Mouse (Mus musculus) midbrain, embryonic 13.5 days (tissue): ENCODE data around the gene Ubac2. TPM values are rescaled to one million over a fixed set of nuclear protein-coding genes. Genes with fewer than 3 reads are reported as not detected.
"Not testable (repeated sequence)": the region's sequence is repeated elsewhere in the genome, so short reads cannot be mapped to it uniquely, and the experiment has no call there.

Experiments used
- ATAC-seq: fragments of 200-750 bp; cut with Nextera tagmentation; 2 replicates; pipeline ENCODE4 v1.8.0; 2017; ENCODE audit warnings: mild to moderate bottlenecking, moderate TSS enrichment, moderate library complexity
- H3K27ac ChIP-seq: fragments of 300-500 bp; sonication (generic); 2 replicates; pipeline ENCODE4 v1.5.1; 2015; ENCODE audit warnings: inconsistent platforms, mild to moderate bottlenecking, moderate library complexity
- H3K27me3 ChIP-seq: fragments of 300-500 bp; sonication (generic); 2 replicates; pipeline ENCODE4 v1.6.1; 2015; ENCODE audit warnings: mild to moderate bottlenecking, inconsistent platforms
- H3K36me3 ChIP-seq: fragments of 300-500 bp; sonication (generic); 2 replicates; pipeline ENCODE4 v1.6.1; 2015; ENCODE audit warnings: mild to moderate bottlenecking, inconsistent platforms
- H3K4me1 ChIP-seq: fragments of 300-500 bp; sonication (generic); replicated peaks from 2 replicates; pipeline ENCODE4 v1.6.1; 2015; ENCODE audit warnings: inconsistent platforms
- H3K4me2 ChIP-seq: fragments of 300-500 bp; sonication (generic); replicated peaks from 2 replicates; pipeline ENCODE4 v1.6.1; 2015; ENCODE audit warnings: moderate library complexity, mild to moderate bottlenecking, inconsistent platforms
- H3K4me3 ChIP-seq: fragments of 300-500 bp; sonication (generic); replicated peaks from 2 replicates; pipeline ENCODE4 v1.5.1; 2015; ENCODE audit warnings: mild to moderate bottlenecking, inconsistent platforms
- H3K9ac ChIP-seq: fragments of 300-500 bp; sonication (generic); replicated peaks from 2 replicates; pipeline ENCODE4 v1.6.1; 2015; ENCODE audit warnings: mild to moderate bottlenecking, inconsistent platforms
- H3K9me3 ChIP-seq: fragments of 300-500 bp; sonication (generic); 2 replicates; pipeline ENCODE4 v1.6.1; 2016; ENCODE audit warnings: mild to moderate bottlenecking, inconsistent platforms
- WGBS: fragments of 180-500 bp; shearing (Covaris S2); methylation state at CpG from one replicate; pipeline ENCODE4 v1.1.7; 2015; 5-methylcytosine and 5-hydroxymethylcytosine counted together
- polyA plus RNA-seq: library from polyadenylated mRNA; unstranded; fragments of >200 nt; fragmentation: Nextera tagmentation; extraction: Ambion mirVana; gene quantifications from 2 replicates; pipeline ENCODE4 v1.2.1, GENCODE M21; 2015

Gene Ubac2
- 51.2 and 53.7 TPM in 2 replicates for polyA plus RNA-seq

DNA sequence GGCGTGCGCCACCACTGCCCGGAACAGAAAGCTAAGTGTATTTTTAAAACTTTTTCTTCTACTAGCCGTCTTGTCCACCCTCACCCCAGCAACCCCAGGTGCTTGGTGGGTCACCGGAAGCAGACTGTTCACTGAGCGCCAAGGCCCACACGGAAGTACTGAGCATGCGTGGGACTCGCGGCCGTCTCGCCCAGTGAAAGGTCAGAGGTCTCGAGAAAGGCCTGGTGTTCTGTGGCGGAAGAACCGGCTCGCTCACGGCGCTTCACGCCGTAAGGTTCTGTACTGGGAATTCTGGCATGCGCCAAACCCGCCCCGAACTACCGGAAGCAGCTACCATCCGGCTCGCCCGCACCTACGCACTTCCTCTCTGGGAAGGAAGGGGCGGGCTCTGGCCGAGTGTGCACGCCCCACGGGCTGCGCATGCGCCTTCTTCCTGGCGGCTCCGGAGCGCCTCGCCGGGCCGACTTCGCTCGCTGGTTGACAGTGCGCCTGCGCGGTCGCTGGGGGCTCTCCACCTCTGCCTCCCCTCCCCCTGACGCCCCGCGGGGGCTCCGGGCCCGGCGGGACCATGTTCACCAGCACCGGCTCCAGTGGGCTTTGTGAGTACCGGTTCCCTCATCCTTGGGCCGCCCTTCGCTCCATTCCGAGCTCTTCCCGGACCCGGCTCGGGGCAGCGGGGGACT is at the start of gene Ubac2:
Gene Ubac2 (plus strand): TSS at position 445 of the 683 bp plus-strand sequence.
- Histone ChIP-seq H3K4me3 (peak within 1 kb of the TSS; percentile 84), H3K27ac (peak within 1 kb of the TSS; percentile 90), H3K4me1 (peaks cover 28% of the 10 kb centered on the region), H3K27me3 (0 out of 2 replicates have a peak, but pooled peaks cover 3% of the 10 kb centered on the region), H3K4me2 (peak within 1 kb of the TSS; percentile 85), H3K9me3 (no peaks in the 10 kb centered on the region), H3K9ac (peak within 1 kb of the TSS; percentile 92), H3K36me3 (no peaks in the 10 kb centered on the region)
- WGBS: under 1% methylated on average over 60 of the region's 61 CpGs
- ATAC-seq: peak; percentile 99

DNA sequence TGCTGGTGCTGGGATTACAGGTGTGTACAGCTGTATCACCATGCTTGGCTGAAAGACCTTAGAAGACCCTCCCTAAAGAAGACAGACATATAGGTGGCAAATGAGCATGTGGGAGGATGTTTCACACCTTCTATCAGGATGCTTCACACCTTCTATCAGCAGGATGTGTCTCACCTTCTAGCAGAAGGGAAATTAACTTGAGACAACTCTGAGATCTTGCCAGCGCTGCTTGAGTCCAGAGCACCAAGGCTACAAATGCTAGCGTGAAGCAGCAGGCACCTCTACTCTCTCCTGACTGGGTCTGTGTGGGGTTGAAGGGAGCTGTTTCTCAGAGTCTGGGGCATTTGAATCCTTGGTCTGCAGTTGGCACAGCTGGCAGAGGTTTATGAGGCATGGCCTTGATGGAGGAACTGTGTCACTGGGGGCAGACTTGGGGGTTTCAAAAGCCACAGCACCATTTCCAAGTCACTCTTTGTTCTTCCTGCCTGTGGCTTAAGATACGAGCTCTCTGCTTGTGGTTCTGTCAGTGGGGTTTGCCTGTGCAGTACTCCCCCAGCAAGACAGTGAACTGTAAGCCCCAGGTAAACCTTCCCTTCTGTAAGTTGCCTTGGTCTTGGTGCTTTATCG is 48.5 kb upstream of the Ubac2 start:
- Histone ChIP-seq H3K4me3 (no peak overlapping the region), H3K36me3 (no peaks in the 10 kb centered on the region), H3K9me3 (peaks cover 3% of the 10 kb centered on the region; the same call in 1 of the 2 replicates), H3K27me3 (no peaks in the 10 kb centered on the region), H3K9ac (no peak overlapping the region), H3K4me2 (no peak overlapping the region), H3K4me1 (no peaks in the 10 kb centered on the region), H3K27ac (no peak overlapping the region)
- ATAC-seq: no peak
- WGBS: 88% methylated on average over 4 of the region's 4 CpGs

GRCm38 (mm10) chr14:121833001-121833520 is 45.4 kb upstream of the Ubac2 start:
- Histone ChIP-seq H3K4me2 (no peak overlapping the region), H3K9ac (no peak overlapping the region), H3K36me3 (no peaks in the 10 kb centered on the region), H3K27ac (no peak overlapping the region), H3K4me3 (no peak overlapping the region), H3K27me3 (no peaks in the 10 kb centered on the region), H3K9me3 (peaks cover 9% of the 10 kb centered on the region), H3K4me1 (no peaks in the 10 kb centered on the region)
- 91% methylated on average over 2 of the region's 2 CpGs for WGBS
- no peak for ATAC-seq

GRCm38 (mm10) chr14:121838161-121838560 is 40.3 kb upstream of the Ubac2 start:
- no peak overlapping the region for H3K4me2 ChIP-seq
- no peak overlapping the region for H3K4me3 ChIP-seq
- no peaks in the 10 kb centered on the region for H3K4me1 ChIP-seq
- 88% methylated on average over 4 of the region's 4 CpGs for WGBS
- H3K36me3 ChIP-seq: no peaks in the 10 kb centered on the region
- no peak overlapping the region for H3K9ac ChIP-seq
- no peak overlapping the region for H3K27ac ChIP-seq
- no peak for ATAC-seq
- no peaks in the 10 kb centered on the region for H3K27me3 ChIP-seq
- peaks cover 19% of the 10 kb centered on the region for H3K9me3 ChIP-seq

DNA sequence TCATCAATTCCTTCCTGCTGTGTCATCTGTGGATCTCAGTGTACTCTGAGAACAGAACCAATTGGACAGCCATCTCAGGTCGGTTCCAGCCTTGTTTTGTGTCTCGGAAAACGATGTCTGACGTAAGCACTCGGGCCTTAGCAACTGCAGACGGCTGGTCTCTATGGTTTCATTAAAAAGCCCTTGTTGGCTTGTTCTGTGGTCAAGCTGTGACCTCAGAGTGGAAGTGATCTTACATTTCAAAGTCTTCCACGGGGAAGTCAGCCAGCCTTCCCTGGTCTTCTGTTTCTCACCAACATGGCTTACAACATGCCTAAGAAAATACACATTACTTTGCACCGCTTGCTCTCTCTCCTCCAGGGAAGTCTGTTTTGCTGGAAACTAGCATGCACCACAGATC is 38.2 kb upstream of the Ubac2 start:
- ATAC-seq: no peak
- H3K9ac ChIP-seq: no peak overlapping the region
- H3K36me3 ChIP-seq: no peaks in the 10 kb centered on the region
- no peaks in the 10 kb centered on the region for H3K27me3 ChIP-seq
- 90% methylated on average over 8 of the region's 8 CpGs for WGBS
- H3K9me3 ChIP-seq: peaks cover 19% of the 10 kb centered on the region
- no peak overlapping the region for H3K4me3 ChIP-seq
- no peak overlapping the region for H3K27ac ChIP-seq
- no peak overlapping the region for H3K4me2 ChIP-seq
- no peaks in the 10 kb centered on the region for H3K4me1 ChIP-seq

- no peak overlapping the region for H3K27ac ChIP-seq
- H3K36me3 ChIP-seq: no peaks in the 10 kb centered on the region
- ATAC-seq: no peak
- H3K9me3 ChIP-seq: no peaks in the 10 kb centered on the region
- H3K4me3 ChIP-seq: no peak overlapping the region
- H3K4me2 ChIP-seq: no peak overlapping the region
- 60% methylated on average over 8 of the region's 8 CpGs for WGBS
- H3K9ac ChIP-seq: no peak overlapping the region
- H3K27me3 ChIP-seq: no peaks in the 10 kb centered on the region
- H3K4me1 ChIP-seq: no peaks in the 10 kb centered on the region
Observed at GRCm38 (mm10) chr14:121844486-121844885, 33.9 kb upstream of the Ubac2 start.

DNA sequence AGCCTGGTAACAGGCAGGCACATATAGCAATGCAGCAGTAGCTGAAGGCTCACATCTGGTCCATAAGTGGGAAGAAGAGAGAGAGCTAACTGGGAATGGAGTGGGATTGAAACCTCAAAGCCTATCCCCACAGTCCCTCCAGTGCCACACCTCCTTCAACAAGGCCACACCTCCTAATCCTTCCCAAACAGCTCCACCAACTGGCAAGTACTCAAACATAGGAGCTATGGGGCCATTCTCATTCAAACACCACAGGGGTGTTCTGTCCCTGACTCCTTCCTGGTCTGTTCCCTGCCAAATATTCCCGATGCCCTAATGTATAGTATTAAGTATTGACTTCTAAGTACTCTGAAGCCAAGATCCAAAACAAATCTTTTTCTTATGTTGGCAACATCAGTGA is 27.2 kb upstream of the Ubac2 start:
- Histone ChIP-seq H3K4me3 (no peak overlapping the region), H3K27me3 (no peaks in the 10 kb centered on the region), H3K27ac (no peak overlapping the region), H3K9me3 (no peaks in the 10 kb centered on the region), H3K9ac (no peak overlapping the region), H3K4me2 (no peak overlapping the region), H3K4me1 (no peaks in the 10 kb centered on the region), H3K36me3 (no peaks in the 10 kb centered on the region)
- ATAC-seq: no peak
- 94% methylated on average over 1 of the region's 1 CpGs for WGBS

DNA sequence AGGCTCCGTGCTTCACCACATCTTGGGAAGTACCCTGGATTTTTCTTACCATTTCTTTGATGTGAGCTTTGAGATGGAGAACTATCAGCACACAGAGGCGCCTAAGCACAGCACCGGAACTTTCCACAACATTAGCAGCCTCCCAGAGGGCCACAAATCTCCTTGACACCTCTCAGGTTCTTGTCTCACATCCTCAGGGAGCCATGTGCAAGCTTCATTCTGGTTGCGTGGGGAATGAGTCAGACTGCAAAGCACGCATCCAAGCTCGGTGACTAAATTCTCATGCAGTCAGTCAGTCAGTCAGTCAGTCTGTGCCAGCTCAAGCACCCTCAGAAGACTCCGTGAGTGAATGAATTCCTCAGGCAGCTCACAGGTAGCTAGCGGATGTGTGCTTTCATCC is 25.9 kb upstream of the Ubac2 start:
- Histone ChIP-seq H3K27me3 (no peaks in the 10 kb centered on the region), H3K27ac (no peak overlapping the region), H3K4me1 (no peaks in the 10 kb centered on the region), H3K9me3 (no peaks in the 10 kb centered on the region), H3K9ac (no peak overlapping the region), H3K4me2 (no peak overlapping the region), H3K4me3 (no peak overlapping the region), H3K36me3 (no peaks in the 10 kb centered on the region)
- 87% methylated on average over 8 of the region's 8 CpGs for WGBS
- no peak for ATAC-seq

DNA sequence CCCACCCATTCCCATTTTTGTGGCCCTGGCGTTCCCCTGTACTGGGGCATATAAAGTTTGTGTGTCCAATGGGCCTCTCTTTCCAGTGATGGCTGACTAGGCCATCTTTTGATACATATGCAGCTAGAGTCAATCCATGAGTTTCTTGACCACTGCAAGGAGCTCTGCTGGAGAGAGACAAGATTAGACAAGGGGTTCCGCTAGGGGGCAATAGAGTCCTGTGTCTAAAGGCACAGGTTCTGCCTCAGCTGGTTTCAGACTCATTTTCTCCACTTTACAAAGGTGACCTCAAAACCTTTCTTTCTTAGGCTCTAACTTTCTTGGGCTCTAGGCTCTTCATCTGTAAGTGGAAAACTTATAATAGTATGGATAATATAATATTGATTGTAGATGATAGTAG is 13.3 kb upstream of the Ubac2 start:
- WGBS: 13% methylated on average over 2 of the region's 2 CpGs
- H3K36me3 ChIP-seq, ATAC-seq, H3K4me1 ChIP-seq, H3K9me3 ChIP-seq, H3K27me3 ChIP-seq, H3K27ac ChIP-seq, H3K9ac ChIP-seq, H3K4me3 ChIP-seq, H3K4me2 ChIP-seq: not testable (repeated sequence)

DNA sequence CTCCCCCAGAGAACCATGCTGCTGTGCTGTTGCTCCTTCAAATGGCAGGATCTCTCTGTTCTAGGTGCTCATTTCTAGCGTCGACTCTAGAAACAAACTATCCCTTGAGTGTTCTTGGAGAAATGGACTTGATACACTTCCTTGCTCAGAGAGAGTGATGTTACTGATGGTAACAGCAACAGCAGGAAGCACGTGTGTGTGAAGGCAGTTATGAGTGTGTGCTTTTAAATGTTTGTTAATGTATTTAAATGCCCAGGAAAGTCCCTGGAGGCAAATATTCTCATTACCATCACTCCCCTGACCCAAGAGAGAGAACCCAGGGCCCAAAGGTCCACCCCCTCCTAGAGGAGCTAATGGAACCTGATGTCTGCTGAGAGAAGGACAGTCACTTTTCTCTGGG is 11.8 kb upstream of the Ubac2 start:
- no peaks in the 10 kb centered on the region for H3K27me3 ChIP-seq
- H3K4me3 ChIP-seq: no peak overlapping the region
- ATAC-seq: no peak
- no peaks in the 10 kb centered on the region for H3K4me1 ChIP-seq
- H3K9ac ChIP-seq: no peak overlapping the region
- H3K36me3 ChIP-seq: no peaks in the 10 kb centered on the region
- 77% methylated on average over 3 of the region's 3 CpGs for WGBS
- no peaks in the 10 kb centered on the region for H3K9me3 ChIP-seq
- no peak overlapping the region for H3K27ac ChIP-seq
- H3K4me2 ChIP-seq: no peak overlapping the region

DNA sequence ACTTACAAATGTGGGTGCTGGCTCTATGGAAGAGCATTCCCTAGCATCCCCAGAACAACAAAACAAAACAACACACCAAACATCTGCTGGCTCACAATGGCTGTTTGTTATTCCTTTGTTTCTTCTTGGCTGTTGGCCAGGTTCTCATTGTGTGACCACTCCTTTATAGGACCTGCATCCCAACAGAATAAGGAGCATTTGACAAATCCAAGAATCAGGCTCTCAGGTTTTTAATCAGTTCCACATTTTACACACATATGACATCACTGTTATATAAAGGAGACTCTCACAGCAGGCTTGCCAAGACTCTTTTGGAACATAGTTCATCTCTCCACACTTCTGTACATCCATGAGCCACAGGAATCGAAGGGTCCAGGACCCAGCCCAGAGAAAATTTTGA is 9.3 kb upstream of the Ubac2 start:
- H3K4me3 ChIP-seq: no peak overlapping the region
- no peak overlapping the region for H3K9ac ChIP-seq
- ATAC-seq: no peak
- H3K27ac ChIP-seq: no peak overlapping the region
- 64% methylated on average over 1 of the region's 1 CpGs for WGBS
- H3K4me1 ChIP-seq: no peaks in the 10 kb centered on the region
- no peaks in the 10 kb centered on the region for H3K36me3 ChIP-seq
- H3K4me2 ChIP-seq: no peak overlapping the region
- no peaks in the 10 kb centered on the region for H3K9me3 ChIP-seq
- H3K27me3 ChIP-seq: 0 out of 2 replicates have a peak, but pooled peaks cover 3% of the 10 kb centered on the region

GRCm38 (mm10) chr14:121872760-121873159 is 5.7 kb upstream of the Ubac2 start:
- Histone ChIP-seq H3K4me1 (peaks cover 3% of the 10 kb centered on the region; the same call in 1 of the 2 replicates), H3K4me2 (no peak overlapping the region), H3K27me3 (0 out of 2 replicates have a peak, but pooled peaks cover 3% of the 10 kb centered on the region), H3K27ac (no peak overlapping the region), H3K4me3 (no peak overlapping the region), H3K9me3 (no peaks in the 10 kb centered on the region), H3K36me3 (no peaks in the 10 kb centered on the region), H3K9ac (no peak overlapping the region)
- 89% methylated on average over 1 of the region's 1 CpGs for WGBS
- ATAC-seq: no peak
